Mouse (Mus musculus): ENCODE results near the gene Rmi1. TPM values are rescaled to one million over a fixed set of nuclear protein-coding genes. Genes with fewer than 3 reads are reported as not detected.

The Rmi1 gene
- 25.7 TPM for total RNA-seq (2023)

GRCm38 (mm10) chr13:58402003-58402743, at the start of gene Rmi1:
Gene Rmi1, plus strand, starts transcription at chr13:58402248.

GRCm38 (mm10) chr13:58358629-58359303, 43.3 kb upstream of the Rmi1 start, which contains the start of gene Kif27:
Gene Kif27, minus strand, starts transcription at chr13:58359122.

GRCm38 (mm10) chr13:58384779-58385546, 17.1 kb upstream of the Rmi1 start, which contains the start of gene 2210016F16Rik:
Gene 2210016F16Rik, minus strand, starts transcription at chr13:58385225.

GRCm38 (mm10) chr13:58403243-58403642, 1.2 kb downstream of the Rmi1 start, which contains the start of gene Hnrnpk:
Gene Hnrnpk, minus strand, starts transcription at chr13:58403343.

Other genes with a start within 250 kb of the Rmi1 start
- 106 TPM for gene Idnk, start 244.6 kb upstream of the Rmi1 start, total RNA-seq (2023)
- 82.3 TPM for gene Ubqln1, start 186.6 kb upstream of the Rmi1 start, total RNA-seq (2023)
- gene Gkap1, start 126.5 kb upstream of the Rmi1 start, total RNA-seq (2023) = 2.4 TPM
- gene Kif27, start 43.1 kb upstream of the Rmi1 start, total RNA-seq (2023) = 0.43 TPM
- gene 2210016F16Rik, start 17.0 kb upstream of the Rmi1 start, total RNA-seq (2023) = 17.0 TPM
- 959 TPM for gene Hnrnpk, start 1.1 kb downstream of the Rmi1 start, total RNA-seq (2023)
- gene Slc28a3, start 208.6 kb downstream of the Rmi1 start, total RNA-seq (2023) = not detected

Data from CD8-positive naive resting alpha-beta T cell, adult 57 days (primary cell).